18 mouse cellular contexts compared by ENCODE assay signal in the genomic region with DNA sequence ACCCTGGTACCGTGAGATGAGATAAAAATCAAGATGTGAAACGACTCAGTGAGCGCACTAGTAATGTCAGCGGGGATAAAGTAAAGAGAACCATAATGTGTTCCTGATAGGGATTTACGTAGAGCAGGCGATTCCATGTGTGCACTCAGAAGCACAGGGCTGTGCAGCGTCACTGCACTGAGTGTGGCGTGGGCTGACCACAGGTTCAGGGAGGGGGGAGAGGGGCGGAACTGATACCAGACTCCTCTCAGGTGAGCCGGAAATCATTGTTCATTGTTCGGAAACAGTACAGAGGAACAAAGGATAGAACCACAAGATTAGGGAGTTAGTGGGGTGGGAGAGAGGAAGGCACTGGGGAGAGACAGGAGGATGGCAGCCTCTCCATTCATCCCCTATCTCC.
A peak's percentile ranks its signal among the peaks of the same experiment; 100 is the strongest.
DNase-seq lines count a peak whose midpoint lies in the region; ATAC-seq and TF ChIP-seq lines count a peak whose summit lies in the region.
"Had no signal": no experiment of that assay in that cellular context is flagged by ENCODE, and none has a peak within 500 bp of the region (broad histone marks: within the 10 kb centered on the region; RNA-seq: fewer than 3 reads in every experiment).

No protein-coding gene starts in this region.

- 0 out of 2 replicates have a peak, but pooled peaks cover under 1% of the 10 kb centered on the region for H3K79me2 ChIP-seq in heart, adult 2 months (replicated peaks; ENCODE audit: control insufficient read depth, insufficient read depth, low read length)

- no peak for DNase-seq in heart, adult 2 months
- peak; percentile 35 for DNase-seq in T-cell, adult 2 months (ENCODE audit: low spot score)
- peak; percentile 10 to 17 for DNase-seq in natural killer cell, adult 2 months (ENCODE audit: low spot score in 2 of 2)
- no peak for DNase-seq in MN1 (ENCODE audit: low spot score)
- DNase-seq in cerebellum, adult 18-20 months, result no peak
- DNase-seq: adrenal gland, postnatal 36 days; cerebellum, postnatal 14 days; lung, postnatal 36 days; midbrain, embryonic 14.5 days; thymus, postnatal 25 days had no signal

- H3K27me3 ChIP-seq in heart, embryonic 12.5 days (replicated peaks), result no peaks in the 10 kb centered on the region
- H3K27me3 ChIP-seq in heart, adult 2 months (ENCODE audit: control insufficient read depth, insufficient read depth, low read length), result no peaks in the 10 kb centered on the region
- H3K27me3 ChIP-seq in intestine, embryonic 16.5 days (replicated peaks; ENCODE audit: control insufficient read depth, insufficient read depth, low read length), result no peaks in the 10 kb centered on the region
- H3K27me3 ChIP-seq: embryonic facial prominence, embryonic 12.5 days; limb, embryonic 13.5 days; neural tube, embryonic 12.5 days had no signal

- TF ChIP-seq CTCF in heart, adult 2 months (IDR thresholded peaks at IDR 0.05), result no peak

- no peak for TF ChIP-seq EP300 in heart, adult 2 months (IDR thresholded peaks at IDR 0.05; ENCODE audit: insufficient read depth, low read depth, low read length)

- no peak overlapping the region for H3K4me2 ChIP-seq in heart, embryonic 12.5 days
- H3K4me2 ChIP-seq in intestine, embryonic 16.5 days (ENCODE audit: low read depth, low read length), result no peak overlapping the region
- H3K4me2 ChIP-seq: embryonic facial prominence, embryonic 12.5 days; limb, embryonic 13.5 days; neural tube, embryonic 12.5 days had no signal

- intact Hi-C loops in heart, adult 2 months (cut with DNase I), result no loop called here

- no peak overlapping the region for H3K9ac ChIP-seq in heart, embryonic 12.5 days
- no peak overlapping the region for H3K9ac ChIP-seq in heart, adult 2 months (ENCODE audit: low read depth, low read length)
- no peak overlapping the region for H3K9ac ChIP-seq in intestine, embryonic 16.5 days (ENCODE audit: low read depth, low read length)
- H3K9ac ChIP-seq: embryonic facial prominence, embryonic 12.5 days; limb, embryonic 13.5 days; neural tube, embryonic 12.5 days had no signal

- peaks cover 17% of the 10 kb centered on the region for H3K4me1 ChIP-seq in heart, embryonic 12.5 days (replicated peaks)
- peaks cover 7% of the 10 kb centered on the region for H3K4me1 ChIP-seq in heart, adult 2 months (ENCODE audit: control insufficient read depth, insufficient read depth, low read length)
- H3K4me1 ChIP-seq in intestine, embryonic 16.5 days (ENCODE audit: control insufficient read depth, insufficient read depth, low read length), result 0 out of 2 replicates have a peak, but pooled peaks cover 5% of the 10 kb centered on the region
- H3K4me1 ChIP-seq: embryonic facial prominence, embryonic 12.5 days; limb, embryonic 13.5 days; neural tube, embryonic 12.5 days had no signal

- peaks cover 4% of the 10 kb centered on the region; the same call in 1 of the 2 replicates for H3K9me3 ChIP-seq in heart, embryonic 12.5 days (replicated peaks)
- H3K9me3 ChIP-seq in intestine, embryonic 16.5 days (ENCODE audit: control insufficient read depth, low read length), result no peaks in the 10 kb centered on the region
- H3K9me3 ChIP-seq: embryonic facial prominence, embryonic 12.5 days; neural tube, embryonic 12.5 days had no signal

- H3K27ac ChIP-seq in heart, embryonic 12.5 days (ENCODE audit: poor library complexity, severe bottlenecking), result no peak overlapping the region
- no peak overlapping the region for H3K27ac ChIP-seq in heart, adult 2 months
- no peak overlapping the region for H3K27ac ChIP-seq in intestine, embryonic 16.5 days (ENCODE audit: low read length)
- H3K27ac ChIP-seq: embryonic facial prominence, embryonic 12.5 days; layer of hippocampus, adult 2 months; limb, embryonic 13.5 days; neural tube, embryonic 12.5 days had no signal

- TF ChIP-seq POLR2A in heart, adult 2 months (IDR thresholded peaks at IDR 0.05; ENCODE audit: insufficient read depth, low read depth, low read length), result no peak

- H3K36me3 ChIP-seq in heart, embryonic 12.5 days, result peaks cover 17% of the 10 kb centered on the region
- peaks cover 8% of the 10 kb centered on the region for H3K36me3 ChIP-seq in heart, adult 2 months (ENCODE audit: control insufficient read depth, insufficient read depth, low read length)
- 0 out of 2 replicates have a peak, but pooled peaks cover 1% of the 10 kb centered on the region for H3K36me3 ChIP-seq in intestine, embryonic 16.5 days (ENCODE audit: control insufficient read depth, insufficient read depth, low read length)
- H3K36me3 ChIP-seq: neural tube, embryonic 12.5 days had no signal

- no peak overlapping the region for H3K4me3 ChIP-seq in heart, embryonic 12.5 days
- no peak overlapping the region for H3K4me3 ChIP-seq in heart, adult 2 months
- H3K4me3 ChIP-seq in intestine, embryonic 16.5 days (ENCODE audit: low read length), result no peak overlapping the region
- H3K4me3 ChIP-seq: embryonic facial prominence, embryonic 12.5 days; layer of hippocampus, adult 2 months; limb, embryonic 13.5 days; neural tube, embryonic 12.5 days had no signal

- peak; percentile 42; the same call in 1 of the 2 replicates for ATAC-seq in heart, embryonic 12.5 days (ENCODE audit: insufficient number of reproducible peaks, low FRiP score)
- peak; percentile 87 for ATAC-seq in granulocyte monocyte progenitor cell, adult 5-6 weeks (replicated peaks; ENCODE audit: poor library complexity, severe bottlenecking)
- no peak for ATAC-seq in intestine, embryonic 16.5 days
- ATAC-seq: hindbrain, embryonic 16.5 days had no signal

- 70% methylated on average over 11 of the region's 11 CpGs for WGBS in heart, embryonic 12.5 days
- 79% methylated on average over 11 of the region's 11 CpGs for WGBS in heart, adult 2 months
- 80% methylated on average over 11 of the region's 11 CpGs for WGBS in intestine, embryonic 16.5 days

Comparison
In these comparisons a context has a peak if more than half of its experiments do, and no peak if none do; other contexts are left out.
1. DNase-seq: peak in T-cell, adult 2 months (single experiment) and natural killer cell, adult 2 months (2 of 2); none in heart, adult 2 months (0 of 2), MN1 (single experiment) and cerebellum, adult 18-20 months (0 of 2).